Mouse (Mus musculus): ENCODE measurements around the gene Sema4a. TPM values are rescaled to one million over a fixed set of nuclear protein-coding genes. Genes with fewer than 3 reads are reported as not detected.
A peak's percentile ranks its signal among the peaks of the same experiment; 100 is the strongest.

Sema4a gene
- polyA plus RNA-seq (2016; fragmentation: Nextera tagmentation; extraction: Ambion mirVana): 14.4 and 17.6 TPM in 2 replicates

DNA sequence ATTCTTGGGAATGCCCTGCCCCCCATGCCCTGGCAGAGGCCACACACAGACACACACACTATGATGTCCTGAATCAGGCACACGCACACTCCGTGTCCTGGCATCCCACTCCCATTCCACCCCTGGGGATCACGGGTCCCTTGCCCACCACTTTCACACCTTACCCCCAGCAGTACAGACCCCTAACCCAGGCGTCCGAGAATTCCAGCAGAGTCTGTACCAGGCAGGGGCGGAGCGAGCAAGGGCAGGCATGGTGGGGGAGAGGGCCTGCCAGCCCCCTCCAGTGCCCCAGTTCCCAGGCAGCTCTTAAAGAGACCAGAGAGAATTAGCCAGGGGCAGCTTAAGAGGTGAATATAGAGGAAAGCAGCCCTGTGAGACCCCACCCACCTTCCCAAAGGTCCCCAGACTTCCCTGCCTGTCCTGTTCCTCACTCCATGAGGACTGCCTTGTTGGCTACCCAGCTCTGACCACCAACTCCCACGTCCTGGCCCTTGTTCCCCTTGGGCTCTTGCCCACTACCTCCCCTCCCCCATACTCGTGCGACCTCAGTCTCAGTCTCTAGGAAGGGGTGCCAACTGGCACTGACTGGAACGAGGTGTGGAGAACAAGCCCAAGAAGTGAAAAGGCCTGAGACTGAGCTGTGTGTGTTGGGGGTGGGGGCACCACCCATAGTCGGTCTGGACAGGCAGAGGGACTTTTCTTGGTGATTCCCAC, at the start of gene Sema4a:
Sema4a (minus strand) TSS at position 200 of the 714 bp plus-strand sequence.
- WGBS (ENCODE audit: insufficient replicate concordance): 42% methylated on average over 12 of the region's 12 CpGs
- H3K36me3 ChIP-seq: no peaks in the 10 kb centered on the region

DNA sequence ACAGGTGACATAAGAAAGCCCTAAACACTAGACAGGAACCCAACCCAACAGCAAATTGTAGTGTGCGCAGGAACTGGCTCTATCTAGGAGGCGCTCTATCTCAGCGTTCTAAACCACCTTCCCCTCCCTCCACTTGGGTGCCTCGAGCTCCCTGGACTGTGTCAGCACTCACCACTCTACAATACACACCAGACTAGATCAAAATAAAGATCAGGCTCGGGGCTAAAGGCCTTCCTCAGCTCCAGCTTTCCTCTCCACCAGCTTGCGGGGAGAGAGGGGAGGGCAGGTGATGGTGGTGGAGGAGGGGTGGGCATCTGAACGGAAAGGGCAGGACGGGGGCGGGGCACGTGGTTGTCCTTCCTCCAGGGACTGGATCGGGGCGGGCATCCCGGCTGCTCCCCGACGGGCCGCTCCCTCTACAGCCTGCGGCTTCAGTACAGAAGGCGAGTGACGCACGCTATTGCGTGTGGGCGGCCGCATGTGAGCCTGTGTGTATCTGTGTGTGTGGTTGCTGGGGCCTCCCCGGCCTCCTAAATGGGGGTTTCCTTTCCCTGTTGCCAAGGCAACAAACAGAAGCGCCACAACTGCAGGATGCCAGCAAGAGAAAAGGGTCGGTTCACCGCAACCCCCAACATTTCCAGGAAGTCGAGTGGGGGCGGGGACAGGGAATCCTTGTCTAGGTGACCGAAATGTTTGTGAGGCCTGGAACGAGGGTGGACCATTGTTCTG, 48.9 kb upstream of the Sema4a start, which contains the start of gene Lmna:
Lmna (minus strand) TSS at position 265 of the 729 bp plus-strand sequence.
- peaks cover 88% of the 10 kb centered on the region for H3K4me1 ChIP-seq
- H3K9me3 ChIP-seq (replicated peaks): no peaks in the 10 kb centered on the region
- H3K36me3 ChIP-seq: no peaks in the 10 kb centered on the region
- under 1% methylated on average over 31 of the region's 31 CpGs for WGBS (ENCODE audit: insufficient replicate concordance)
- H3K4me2 ChIP-seq: peak within 1 kb of the TSS; percentile 84
- peak within 1 kb of the TSS; percentile 53 for H3K4me3 ChIP-seq
- peak; percentile 91 for ATAC-seq
- peaks cover 8% of the 10 kb centered on the region for H3K27me3 ChIP-seq (replicated peaks)
- H3K9ac ChIP-seq: peak within 1 kb of the TSS; percentile 70
- peak within 1 kb of the TSS; percentile 77 for H3K27ac ChIP-seq

More for the DNA sequence above, at the start of gene Sema4a:
- Histone ChIP-seq H3K4me3 (no peak within 1 kb of the TSS), H3K9me3 (replicated peaks) (no peaks in the 10 kb centered on the region), H3K9ac (no peak within 1 kb of the TSS), H3K27ac (no peak within 1 kb of the TSS), H3K4me2 (no peak within 1 kb of the TSS), H3K4me1 (peaks cover 20% of the 10 kb centered on the region), H3K27me3 (replicated peaks) (peaks cover 76% of the 10 kb centered on the region)
- no peak for ATAC-seq

DNA sequence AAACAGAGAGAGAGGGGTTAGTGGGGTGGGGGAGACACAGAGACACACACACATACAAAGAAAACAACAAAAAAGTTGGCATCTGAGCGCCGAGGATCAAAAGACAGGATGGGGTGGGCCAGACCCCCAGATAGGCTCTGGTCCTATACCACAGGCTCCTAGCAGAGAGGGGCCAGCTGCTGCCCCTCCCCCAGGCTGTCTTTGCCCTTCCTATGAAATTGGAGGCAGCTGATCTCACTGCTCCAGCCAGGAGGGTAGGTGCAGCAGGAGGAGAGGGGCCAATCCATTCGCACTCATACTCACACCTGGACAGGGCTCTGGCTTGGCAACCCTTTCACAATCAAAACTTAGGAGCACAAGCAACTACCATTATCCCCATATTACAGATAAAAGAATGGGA, 48.3 kb upstream of the Sema4a start:
- H3K27me3 ChIP-seq (replicated peaks): peaks cover 8% of the 10 kb centered on the region
- peak overlapping the region; percentile 70 for H3K9ac ChIP-seq
- peak overlapping the region; percentile 53 for H3K4me3 ChIP-seq
- H3K36me3 ChIP-seq: no peaks in the 10 kb centered on the region
- peaks cover 84% of the 10 kb centered on the region for H3K4me1 ChIP-seq
- H3K4me2 ChIP-seq: peak overlapping the region; percentile 84
- 52% methylated on average over 3 of the region's 3 CpGs for WGBS (ENCODE audit: insufficient replicate concordance)
- no peak for ATAC-seq
- peak overlapping the region; percentile 77 for H3K27ac ChIP-seq
- H3K9me3 ChIP-seq (replicated peaks): no peaks in the 10 kb centered on the region

DNA sequence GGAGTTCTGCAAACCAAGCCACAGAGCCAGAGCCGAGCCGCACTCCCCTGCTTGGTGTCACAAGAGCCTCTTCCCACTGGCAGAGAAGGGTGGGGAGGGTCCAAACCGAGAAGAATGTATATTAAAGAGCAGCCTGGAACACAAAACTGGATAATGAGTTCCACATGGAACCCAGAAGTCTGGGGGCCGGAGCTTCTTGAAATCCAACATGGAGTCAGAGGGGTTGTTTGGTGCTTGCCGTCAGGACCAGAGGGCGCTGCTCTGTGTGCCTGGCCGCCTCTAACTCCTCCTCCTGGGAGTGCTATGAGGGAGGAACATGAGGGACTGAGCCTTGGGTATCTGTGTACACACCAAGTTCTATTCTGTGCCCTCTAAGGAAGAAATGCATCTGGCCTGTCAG, 44.8 kb upstream of the Sema4a start:
- Histone ChIP-seq H3K4me2 (no peak overlapping the region), H3K27me3 (replicated peaks) (no peaks in the 10 kb centered on the region), H3K4me3 (no peak overlapping the region), H3K27ac (no peak overlapping the region), H3K9ac (0 out of 2 replicates have a peak overlapping the region, but pooled peaks have one; percentile 12), H3K36me3 (peaks cover 3% of the 10 kb centered on the region; the same call in 1 of the 2 replicates), H3K4me1 (peaks cover 80% of the 10 kb centered on the region), H3K9me3 (replicated peaks) (no peaks in the 10 kb centered on the region)
- no peak for ATAC-seq
- WGBS (ENCODE audit: insufficient replicate concordance): 60% methylated on average over 7 of the region's 7 CpGs

DNA sequence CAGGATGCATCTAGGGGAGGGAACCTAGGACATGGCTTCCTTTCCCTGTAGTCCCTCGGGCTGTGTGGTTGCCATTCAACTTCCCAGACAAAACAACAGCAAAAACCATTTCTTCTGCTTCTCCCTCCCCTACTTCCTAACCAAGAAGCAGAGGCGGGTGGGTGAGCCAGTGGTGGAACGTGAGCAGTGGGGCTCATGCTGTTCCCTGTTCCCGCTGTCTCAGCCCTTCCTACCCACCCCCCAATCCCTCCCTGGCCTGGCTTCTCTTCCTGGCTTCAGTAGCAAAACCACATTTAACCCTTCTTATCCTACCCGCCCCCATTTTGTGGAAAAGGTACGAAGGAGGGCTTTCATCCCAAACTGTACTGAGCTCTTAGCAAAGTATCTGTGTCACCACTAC, 44.1 kb upstream of the Sema4a start:
- Histone ChIP-seq H3K27me3 (replicated peaks) (no peaks in the 10 kb centered on the region), H3K4me2 (no peak overlapping the region), H3K36me3 (peaks cover 9% of the 10 kb centered on the region), H3K27ac (no peak overlapping the region), H3K9ac (peak overlapping the region; percentile 12; the same call in 1 of the 2 replicates), H3K4me3 (no peak overlapping the region), H3K4me1 (peaks cover 80% of the 10 kb centered on the region), H3K9me3 (replicated peaks) (no peaks in the 10 kb centered on the region)
- WGBS (ENCODE audit: insufficient replicate concordance): 68% methylated on average over 6 of the region's 6 CpGs
- no peak for ATAC-seq

DNA sequence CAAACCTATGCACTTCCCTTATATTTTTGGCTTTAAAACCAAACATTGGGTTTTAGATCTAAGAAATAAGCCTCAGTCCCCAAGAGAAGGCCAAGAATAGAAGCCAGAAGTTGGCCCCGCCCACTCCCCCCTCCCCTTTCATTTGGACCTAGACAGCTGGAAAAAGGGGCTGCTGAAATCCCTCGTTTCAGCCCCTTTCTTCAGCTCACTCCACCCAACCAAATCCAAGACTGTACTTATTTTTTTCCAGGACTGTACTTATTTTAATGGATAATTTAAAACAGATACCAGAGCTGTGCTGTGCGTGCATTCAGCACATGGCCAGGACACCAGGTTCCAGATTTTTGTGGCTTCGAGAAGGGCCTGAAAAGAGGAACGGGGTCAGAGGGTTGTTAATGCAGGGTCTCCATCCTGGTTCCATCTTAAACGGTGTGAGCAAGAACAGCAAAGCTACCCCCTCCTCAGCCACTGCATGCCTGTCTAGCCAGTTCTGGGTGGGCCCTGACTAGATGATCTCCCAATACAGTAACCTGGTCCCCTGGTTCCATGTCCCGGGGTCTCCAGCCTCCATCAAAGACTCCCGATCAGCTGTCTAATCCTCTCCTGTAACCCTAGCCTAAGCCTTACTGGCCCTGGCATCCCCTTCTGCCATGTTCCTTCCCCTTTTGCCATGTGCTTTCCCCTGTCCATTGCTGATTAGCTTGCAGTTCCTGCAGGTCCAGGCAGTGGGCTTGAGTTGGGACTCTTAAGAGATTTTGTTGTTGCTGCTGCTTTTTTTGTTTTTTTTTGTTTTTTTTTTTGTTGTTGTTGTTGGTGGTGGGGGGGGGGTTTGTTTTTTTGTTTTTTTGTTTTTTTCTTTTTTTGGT, 43.1 kb upstream of the Sema4a start:
- peaks cover 80% of the 10 kb centered on the region for H3K4me1 ChIP-seq
- ATAC-seq: no peak
- no peak overlapping the region for H3K4me3 ChIP-seq
- H3K27me3 ChIP-seq (replicated peaks): no peaks in the 10 kb centered on the region
- no peak overlapping the region for H3K4me2 ChIP-seq
- no peaks in the 10 kb centered on the region for H3K9me3 ChIP-seq (replicated peaks)
- 35% methylated on average over 8 of the region's 8 CpGs for WGBS (ENCODE audit: insufficient replicate concordance)
- H3K36me3 ChIP-seq: peaks cover 19% of the 10 kb centered on the region
- peak overlapping the region; percentile 27 for H3K27ac ChIP-seq
- H3K9ac ChIP-seq: no peak overlapping the region

DNA sequence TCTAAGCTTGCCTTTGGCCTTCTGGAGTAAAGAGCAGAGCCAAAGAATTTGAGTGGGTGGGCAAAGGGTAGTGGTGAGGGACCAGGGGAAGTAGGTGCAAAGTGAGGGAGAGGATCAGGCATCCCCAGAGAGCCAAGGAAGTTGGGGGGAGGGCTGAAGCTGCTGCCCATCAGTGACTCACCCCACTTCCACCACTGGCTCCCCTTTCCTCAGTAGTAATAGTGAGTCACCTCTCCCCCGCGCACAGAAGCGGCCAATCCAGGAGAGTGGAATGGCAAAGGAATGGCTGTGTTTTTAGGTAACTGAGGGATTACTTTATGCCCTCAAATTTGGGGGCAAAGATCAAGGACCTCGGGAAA, 42.5 kb upstream of the Sema4a start:
- Histone ChIP-seq H3K9me3 (replicated peaks) (no peaks in the 10 kb centered on the region), H3K27me3 (replicated peaks) (no peaks in the 10 kb centered on the region), H3K36me3 (peaks cover 25% of the 10 kb centered on the region), H3K4me3 (peak overlapping the region; percentile 97), H3K27ac (peak overlapping the region; percentile 95), H3K4me1 (peaks cover 82% of the 10 kb centered on the region), H3K4me2 (peak overlapping the region; percentile 89), H3K9ac (peak overlapping the region; percentile 3; the same call in 1 of the 2 replicates)
- peak; percentile 3 for ATAC-seq
- 26% methylated on average over 4 of the region's 4 CpGs for WGBS (ENCODE audit: insufficient replicate concordance)

DNA sequence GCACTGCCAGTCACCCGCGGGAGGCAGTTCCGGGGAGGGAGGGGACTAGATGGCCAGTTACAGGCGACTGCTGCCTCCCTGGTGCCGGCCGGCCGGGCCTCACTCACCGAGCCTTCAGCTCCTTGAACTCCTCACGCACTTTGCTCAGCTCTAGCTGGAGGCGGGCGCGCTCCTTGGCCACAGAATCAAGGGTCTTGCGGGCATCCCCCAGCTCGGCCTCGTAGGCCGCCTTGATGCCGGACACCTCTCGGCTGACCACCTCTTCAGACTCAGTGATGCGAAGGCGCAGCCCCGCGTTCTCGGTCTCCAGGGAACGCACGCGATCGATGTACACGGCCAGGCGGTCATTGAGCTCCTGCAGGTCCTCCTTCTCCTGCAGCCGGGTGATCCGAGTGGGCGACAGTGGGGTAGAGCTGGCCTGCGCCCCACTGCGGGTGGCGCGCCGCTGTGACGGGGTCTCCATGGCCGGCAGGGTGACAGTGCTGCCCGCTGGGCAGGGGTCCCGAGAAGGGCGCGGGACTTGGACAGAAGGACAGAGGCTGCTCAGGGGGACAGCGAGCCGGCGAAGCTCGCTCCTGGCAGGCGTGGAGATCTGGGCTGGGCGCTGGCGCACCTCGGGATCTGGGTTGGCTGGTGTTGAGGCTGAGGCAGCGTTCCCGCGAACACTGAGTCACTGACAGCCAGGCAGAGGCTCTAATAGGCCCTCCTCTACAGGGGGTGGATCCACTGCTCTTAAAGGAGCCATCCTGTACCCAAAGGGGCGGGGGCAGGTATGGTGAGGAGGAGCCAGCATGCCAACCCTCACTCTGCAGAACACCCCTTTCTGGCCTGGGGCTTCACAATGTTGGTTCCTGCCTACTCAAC, 41.9 kb upstream of the Sema4a start:
- 2% methylated on average over 54 of the region's 55 CpGs for WGBS (ENCODE audit: insufficient replicate concordance)
- H3K27me3 ChIP-seq (replicated peaks): no peaks in the 10 kb centered on the region
- H3K4me2 ChIP-seq: peak overlapping the region; percentile 89
- ATAC-seq: peak; percentile 93
- peak overlapping the region; percentile 95 for H3K27ac ChIP-seq
- H3K9me3 ChIP-seq (replicated peaks): no peaks in the 10 kb centered on the region
- peak overlapping the region; percentile 98 for H3K9ac ChIP-seq
- peaks cover 32% of the 10 kb centered on the region for H3K36me3 ChIP-seq
- H3K4me1 ChIP-seq: peaks cover 82% of the 10 kb centered on the region
- peak overlapping the region; percentile 97 for H3K4me3 ChIP-seq

DNA sequence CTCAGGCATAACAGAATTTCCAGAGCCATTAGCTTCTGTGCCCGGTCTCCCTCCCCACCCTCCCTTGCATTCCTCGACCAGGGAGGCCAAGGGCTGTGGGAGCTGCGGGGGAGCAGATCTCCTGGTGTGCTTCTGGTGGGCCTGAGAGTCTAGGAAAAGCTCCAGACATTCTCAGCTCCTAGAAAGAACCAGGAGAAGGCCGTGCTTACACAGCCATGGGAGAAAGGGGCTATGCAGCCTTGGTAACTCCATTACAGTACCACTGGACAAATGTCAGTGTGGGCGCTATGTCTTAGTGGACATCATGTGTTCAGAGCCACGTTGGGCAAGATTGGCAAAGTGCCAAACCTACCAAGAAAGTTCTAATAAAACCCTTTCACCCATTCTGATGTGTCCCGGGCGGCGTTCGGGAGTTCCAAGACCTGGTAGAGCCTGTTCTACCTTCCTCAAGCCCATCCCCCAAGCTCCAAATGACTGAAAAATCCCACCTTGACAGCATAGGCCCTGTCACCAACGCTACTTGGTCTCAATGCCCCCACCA, 41.1 kb upstream of the Sema4a start:
- WGBS (ENCODE audit: insufficient replicate concordance): 29% methylated on average over 11 of the region's 11 CpGs
- peaks cover 83% of the 10 kb centered on the region for H3K4me1 ChIP-seq
- peak overlapping the region; percentile 89 for H3K4me2 ChIP-seq
- H3K9ac ChIP-seq: peak overlapping the region; percentile 98
- ATAC-seq: peak; percentile 10; the same call in 1 of the 2 replicates
- peak overlapping the region; percentile 95 for H3K27ac ChIP-seq
- H3K27me3 ChIP-seq (replicated peaks): no peaks in the 10 kb centered on the region
- H3K9me3 ChIP-seq (replicated peaks): no peaks in the 10 kb centered on the region
- peaks cover 39% of the 10 kb centered on the region for H3K36me3 ChIP-seq
- H3K4me3 ChIP-seq: peak overlapping the region; percentile 97

DNA sequence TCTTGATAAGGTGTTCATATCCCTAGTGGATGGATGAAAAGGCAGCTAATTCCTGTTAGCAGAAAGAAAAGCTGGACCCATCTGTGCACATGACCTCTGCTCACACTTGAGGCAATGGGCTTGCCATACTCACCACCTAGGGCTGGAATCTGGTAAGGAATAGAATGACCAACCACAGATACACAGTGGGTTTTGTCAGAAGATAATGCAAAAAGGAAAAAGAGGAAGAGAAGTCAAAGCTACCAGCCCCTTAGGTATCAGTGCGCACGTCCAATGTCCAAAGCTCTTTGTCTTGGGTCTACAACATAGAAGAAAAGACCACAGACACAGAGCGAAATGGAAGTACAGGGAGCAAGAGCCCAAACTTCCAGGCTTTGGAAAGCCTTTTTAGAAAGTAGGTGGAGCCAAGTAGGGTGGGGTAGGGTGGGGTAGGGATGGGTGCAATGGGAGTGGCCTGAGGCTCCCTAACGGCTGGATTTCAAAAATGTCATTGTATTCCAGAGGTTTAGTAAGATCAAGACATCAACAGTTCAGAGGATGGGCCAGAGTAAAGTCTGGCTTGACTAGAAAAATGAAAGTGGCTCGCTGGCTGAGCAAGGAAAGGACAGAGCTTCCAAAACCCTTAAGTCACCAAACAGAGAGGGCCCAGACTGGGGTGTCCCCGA, 40.5 kb upstream of the Sema4a start:
- peak; percentile 38; the same call in 1 of the 2 replicates for ATAC-seq
- 28% methylated on average over 6 of the region's 6 CpGs for WGBS (ENCODE audit: insufficient replicate concordance)
- H3K9ac ChIP-seq: peak overlapping the region; percentile 98

More for the DNA sequence above, 40.5 kb upstream of the Sema4a start:
- H3K36me3 ChIP-seq: peaks cover 43% of the 10 kb centered on the region
- peak overlapping the region; percentile 89 for H3K4me2 ChIP-seq
- no peaks in the 10 kb centered on the region for H3K27me3 ChIP-seq (replicated peaks)
- peak overlapping the region; percentile 95 for H3K27ac ChIP-seq
- H3K4me1 ChIP-seq: peaks cover 83% of the 10 kb centered on the region
- no peaks in the 10 kb centered on the region for H3K9me3 ChIP-seq (replicated peaks)
- peak overlapping the region; percentile 97 for H3K4me3 ChIP-seq
